Mouse (Mus musculus): ENCODE data around the gene Mfsd12. TPM values are rescaled to one million over a fixed set of nuclear protein-coding genes. Genes with fewer than 3 reads are reported as not detected.

Gene Mfsd12
- total RNA-seq, 2 experiments from 2014 or later = 37.0 to 40.8 TPM

DNA sequence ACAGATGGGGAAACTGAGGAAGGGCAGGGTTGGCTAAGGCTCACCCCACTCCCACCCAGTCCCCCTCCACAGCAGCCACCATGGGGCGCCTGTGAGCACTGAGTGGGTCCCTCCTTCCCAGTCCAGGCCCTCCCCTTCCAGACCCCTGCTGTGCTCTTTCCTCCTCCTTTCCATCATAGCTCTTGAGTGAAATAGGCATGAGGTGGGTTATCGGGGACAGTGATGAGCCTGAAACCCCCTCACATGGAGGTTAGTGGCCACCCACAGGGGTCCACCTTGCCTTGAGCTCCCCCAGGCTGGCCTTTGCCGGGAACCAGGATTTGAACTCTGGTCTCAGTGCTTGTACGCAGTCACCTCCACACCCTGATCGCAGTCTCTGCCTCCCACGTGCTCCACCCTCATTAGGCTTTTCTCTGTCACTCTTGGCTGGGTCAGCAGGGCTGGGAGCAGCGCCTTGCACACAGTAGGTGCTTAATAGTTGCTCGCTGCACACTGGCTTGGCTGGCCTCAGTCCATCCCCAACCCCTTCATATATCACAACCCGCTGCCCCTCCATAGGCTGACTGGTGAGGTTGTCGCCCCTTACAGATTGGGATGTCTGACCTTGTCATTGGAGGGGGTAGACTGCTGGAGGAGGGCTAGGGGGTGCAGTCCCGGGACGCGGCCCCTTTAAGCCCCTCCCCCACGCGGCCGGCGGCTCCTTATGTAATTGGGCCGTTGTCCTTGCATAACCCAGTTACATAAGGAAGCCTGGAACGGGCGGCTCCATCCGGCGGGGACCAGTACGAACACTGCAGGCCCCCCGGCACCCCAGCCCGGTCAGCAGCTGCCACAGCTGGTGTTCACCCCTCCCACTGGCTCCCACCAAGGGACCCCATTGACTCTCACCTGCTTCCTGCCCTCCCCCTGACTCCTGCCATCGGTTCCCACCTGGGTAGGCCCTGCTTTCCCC lies 56.3 kb downstream of the Mfsd12 start:
- DNase-seq (ENCODE audit: low spot score in 2 of 2) = peak; percentile 77 to 81

DNA sequence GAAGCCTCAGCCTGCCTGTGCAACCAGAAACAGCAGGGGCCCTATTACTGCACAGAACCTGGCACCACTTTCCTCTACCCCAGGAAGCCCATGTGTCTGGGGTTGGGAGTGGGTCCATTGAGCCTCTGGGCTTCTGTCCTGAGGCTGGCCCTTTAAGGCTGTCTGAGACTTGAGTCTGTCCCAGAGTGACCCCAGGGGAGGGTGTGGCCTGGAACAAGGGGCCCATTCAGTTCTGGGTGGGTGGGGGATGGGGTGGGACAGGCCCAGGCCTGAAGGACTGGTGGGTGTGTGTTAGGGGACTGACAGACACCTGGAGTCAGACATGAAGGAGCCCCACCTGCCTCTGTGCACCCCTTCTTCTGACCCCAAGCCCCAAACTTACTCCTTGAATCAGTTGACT lies 57.4 kb downstream of the Mfsd12 start:
- no peak for DNase-seq (ENCODE audit: low spot score in 2 of 2)

DNA sequence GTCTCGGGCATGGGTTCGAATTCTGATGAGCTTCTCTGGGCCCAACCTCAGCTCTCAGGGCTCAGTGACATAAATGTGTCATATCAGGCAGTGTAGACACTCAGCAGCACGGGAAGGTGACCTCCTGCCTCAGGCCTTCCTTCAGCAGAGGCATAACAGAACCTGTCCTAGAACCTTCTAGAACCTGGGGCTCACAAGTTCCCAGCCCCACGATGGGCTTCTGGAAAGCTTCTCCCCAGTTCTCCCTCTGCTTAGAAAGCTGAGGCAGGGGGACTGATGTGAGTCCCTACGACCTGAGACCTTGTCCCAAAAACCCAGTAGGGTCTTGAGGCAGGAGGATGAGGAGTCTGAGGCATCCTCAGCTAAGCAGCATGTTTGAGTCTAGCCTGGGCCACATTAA lies 57.9 kb downstream of the Mfsd12 start:
- DNase-seq (ENCODE audit: low spot score in 2 of 2) = no peak

Small RNA genes lying within 50 kb of the gene (microRNA-seq; reads per million reads assigned to microRNA genes)
- 0.59 to 2.0 reads per million in 2 experiments for gene Mir6913

Other genes with a start within 250 kb of the Mfsd12 start
- gene Zbtb7a, start 222.3 kb upstream of the Mfsd12 start, total RNA-seq (2021) = 10 to 100 TPM; 38.4 to 45.2 TPM
- 10 to 100 TPM; 26.7 to 29.7 TPM for gene Pias4, start 189.6 kb upstream of the Mfsd12 start, total RNA-seq (2021)
- gene Eef2, start 180.9 kb upstream of the Mfsd12 start, total RNA-seq (2021) = 1,000 to 10,000 TPM; 1,075 to 1,131 TPM
- 10 to 100 TPM; 66.1 to 67.9 TPM for gene Dapk3, start 174.5 kb upstream of the Mfsd12 start, total RNA-seq (2021)
- gene 4930442H23Rik, start 173.6 kb upstream of the Mfsd12 start, total RNA-seq (2021) = not detected
- under 1 TPM in 1 of 2 experiments, not detected in 1; 0.18 TPM for gene Nmrk2, start 155.4 kb upstream of the Mfsd12 start, total RNA-seq (2021)
- 100 to 1,000 TPM; 170 to 177 TPM for gene Atcay, start 126.7 kb upstream of the Mfsd12 start, total RNA-seq (2021)
- gene Zfr2, start 124.3 kb upstream of the Mfsd12 start, total RNA-seq (2021) = 10 to 100 TPM; 58.0 to 66.8 TPM
- gene Matk, start 104.6 kb upstream of the Mfsd12 start, total RNA-seq (2021) = 100 to 1,000 TPM; 222 to 266 TPM
- 10 to 100 TPM; 36.1 to 42.5 TPM for gene Mrpl54, start 90.6 kb upstream of the Mfsd12 start, total RNA-seq (2021)
- 10 to 100 TPM; 31.3 to 37.4 TPM for gene Apba3, start 90.5 kb upstream of the Mfsd12 start, total RNA-seq (2021)
- 1 to 10 TPM; 1.4 to 2.3 TPM for gene Tjp3, start 65.9 kb upstream of the Mfsd12 start, total RNA-seq (2021)
- gene Pip5k1c, start 64.5 kb upstream of the Mfsd12 start, total RNA-seq (2021) = 100 to 1,000 TPM; 305 to 311 TPM
- gene Cactin, start 36.4 kb upstream of the Mfsd12 start, total RNA-seq (2021) = 10 to 100 TPM; 24.7 to 25.6 TPM
- gene Tbxa2r, start 28.8 kb upstream of the Mfsd12 start, total RNA-seq (2021) = 1 to 10 TPM; 1.9 to 2.9 TPM
- 1 to 10 TPM in 1 of 2 experiments, under 1 TPM in 1; 0.94 to 1.2 TPM for gene Gipc3, start 14.2 kb upstream of the Mfsd12 start, total RNA-seq (2021)
- 10 to 100 TPM; 25.1 to 30.9 TPM for gene Hmg20b, start 7.0 kb upstream of the Mfsd12 start, total RNA-seq (2021)
- gene 4930404N11Rik, start 8.3 kb downstream of the Mfsd12 start, total RNA-seq (2021) = under 1 TPM; 0.57 to 0.74 TPM
- gene Fzr1, start 21.0 kb downstream of the Mfsd12 start, total RNA-seq (2021) = 10 to 100 TPM; 81.2 to 85.2 TPM
- 10 to 100 TPM; 72.0 to 77.3 TPM for gene Dohh, start 26.9 kb downstream of the Mfsd12 start, total RNA-seq (2021)
- gene Gm48551, start 27.0 kb downstream of the Mfsd12 start, total RNA-seq (2021) = 1 to 10 TPM; 2.3 to 4.5 TPM
- gene Gm48552, start 31.5 kb downstream of the Mfsd12 start, total RNA-seq (2021) = 1 to 10 TPM; 1.1 to 3.5 TPM
- gene Smim24, start 35.6 kb downstream of the Mfsd12 start, total RNA-seq (2021) = 1 to 10 TPM; 2.6 to 3.0 TPM
- gene Nfic, start 98.1 kb downstream of the Mfsd12 start, total RNA-seq (2021) = 10 to 100 TPM; 51.2 to 55.8 TPM
- 100 to 1,000 TPM; 259 to 261 TPM for gene Celf5, start 125.2 kb downstream of the Mfsd12 start, total RNA-seq (2021)
- 100 to 1,000 TPM in 1 of 2 experiments, 10 to 100 TPM in 1; 89.3 to 116 TPM for gene Ncln, start 138.9 kb downstream of the Mfsd12 start, total RNA-seq (2021)
- gene S1pr4, start 142.6 kb downstream of the Mfsd12 start, total RNA-seq (2021) = under 1 TPM in 1 of 2 experiments, not detected in 1; 0.30 TPM
- 1 to 10 TPM; 1.9 to 3.2 TPM for gene Gna15, start 166.7 kb downstream of the Mfsd12 start, total RNA-seq (2021)
- gene Gna11, start 187.7 kb downstream of the Mfsd12 start, total RNA-seq (2021) = 100 to 1,000 TPM; 124 to 125 TPM
- gene Aes, start 202.0 kb downstream of the Mfsd12 start, total RNA-seq (2021) = 100 to 1,000 TPM; 582 to 612 TPM
- gene Tle2, start 217.1 kb downstream of the Mfsd12 start, total RNA-seq (2021) = 10 to 100 TPM; 25.6 to 26.6 TPM
- gene Tle6, start 243.6 kb downstream of the Mfsd12 start, total RNA-seq (2021) = 1 to 10 TPM; 1.7 to 2.4 TPM
- gene BC025920, start 248.8 kb downstream of the Mfsd12 start, total RNA-seq (2021) = 1 to 10 TPM; 2.0 TPM

Measured in layer of hippocampus, postnatal 10 days (tissue).